Mouse (Mus musculus): ENCODE results near the gene Rexo1.

The Rexo1 gene

DNA sequence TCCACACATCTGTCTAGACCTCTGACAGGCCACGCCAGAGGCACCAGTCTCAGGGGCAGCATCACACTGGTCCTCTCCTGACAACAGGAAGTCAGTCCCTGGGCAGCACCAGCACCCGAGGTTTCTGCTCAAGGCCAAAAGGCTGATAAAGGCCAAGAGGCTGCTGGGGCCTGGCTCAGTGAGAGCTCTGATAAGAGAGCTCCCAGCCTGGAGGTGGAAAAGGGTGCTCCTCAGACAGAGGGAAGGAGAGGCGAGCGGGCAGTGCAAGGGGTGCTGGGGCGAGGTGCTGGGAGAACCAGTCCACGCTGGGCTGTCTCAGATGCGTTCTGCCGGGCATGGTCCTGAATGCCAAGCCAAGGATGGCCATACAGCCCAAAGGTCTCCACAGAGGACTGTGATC is 7.8 kb downstream of the Rexo1 start:
- DNase-seq, result no peak

DNA sequence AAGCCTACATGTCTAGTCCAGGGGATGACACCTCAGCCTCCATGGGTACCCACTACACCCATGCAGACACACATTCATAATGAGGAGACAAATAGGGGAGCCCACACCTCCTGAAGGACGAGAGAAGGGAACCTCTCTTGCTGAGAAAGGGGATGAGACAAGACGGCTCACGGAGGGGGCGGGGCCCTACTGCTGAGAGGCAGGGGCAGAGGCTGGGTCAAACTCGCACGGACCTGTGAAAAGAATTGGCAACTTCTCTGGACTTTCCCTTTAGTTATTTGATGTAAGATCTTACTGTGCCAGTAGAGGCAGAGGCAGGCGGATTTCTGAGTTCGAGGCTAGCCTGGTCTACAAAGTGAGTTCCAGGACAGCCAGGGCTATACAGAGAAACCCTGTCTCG is 9.0 kb downstream of the Rexo1 start:
- no peak for DNase-seq

DNA sequence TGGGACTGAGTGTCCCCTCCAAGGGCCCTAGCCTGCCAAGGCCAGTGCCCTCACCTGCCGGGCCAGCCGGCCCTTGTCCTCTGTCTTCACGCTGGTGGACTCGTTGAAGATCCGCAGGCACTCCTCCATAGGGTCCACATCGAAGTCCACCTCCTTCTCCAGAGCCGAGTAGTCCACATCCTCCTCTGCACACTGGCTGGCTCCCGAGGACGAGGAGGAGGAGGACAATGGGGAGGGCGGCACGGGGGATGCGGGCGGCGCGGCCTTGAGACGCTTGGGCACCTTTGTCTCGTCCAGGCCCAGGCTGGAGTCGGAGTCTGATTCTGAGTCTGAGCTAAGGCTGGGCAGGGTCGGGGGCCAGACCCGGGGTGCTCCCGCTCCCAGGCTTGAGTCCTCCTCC is 12.1 kb downstream of the Rexo1 start:
- DNase-seq, result no peak

DNA sequence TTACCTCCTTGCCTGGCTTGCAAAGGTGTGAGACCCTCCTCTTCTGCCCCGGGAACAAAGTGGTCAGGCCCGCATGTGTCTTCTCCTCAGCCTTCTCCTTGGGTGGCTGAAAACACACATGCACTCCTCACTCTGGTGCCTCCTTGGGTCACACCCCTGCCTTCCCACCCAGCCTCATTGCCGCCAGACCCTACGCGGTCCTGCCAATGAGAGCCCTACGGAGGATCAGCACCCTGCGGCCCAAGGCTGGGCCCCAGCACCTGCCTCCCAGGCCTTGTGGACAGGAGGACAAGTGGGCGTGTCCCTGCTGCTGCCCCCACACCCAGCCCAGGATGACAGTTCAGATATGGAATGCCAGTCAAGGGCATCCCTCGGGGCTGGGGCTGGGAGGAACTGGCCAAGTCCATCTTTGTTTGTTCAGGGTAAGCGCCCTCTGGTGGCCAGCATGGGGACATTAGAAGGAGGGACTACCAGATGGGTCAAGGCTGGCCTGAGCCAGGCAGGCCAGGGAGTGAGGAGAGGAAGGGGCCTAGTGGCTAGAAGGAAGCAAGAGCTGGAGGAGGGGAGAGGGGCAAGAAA is 12.8 kb downstream of the Rexo1 start:
- DNase-seq, result no peak

DNA sequence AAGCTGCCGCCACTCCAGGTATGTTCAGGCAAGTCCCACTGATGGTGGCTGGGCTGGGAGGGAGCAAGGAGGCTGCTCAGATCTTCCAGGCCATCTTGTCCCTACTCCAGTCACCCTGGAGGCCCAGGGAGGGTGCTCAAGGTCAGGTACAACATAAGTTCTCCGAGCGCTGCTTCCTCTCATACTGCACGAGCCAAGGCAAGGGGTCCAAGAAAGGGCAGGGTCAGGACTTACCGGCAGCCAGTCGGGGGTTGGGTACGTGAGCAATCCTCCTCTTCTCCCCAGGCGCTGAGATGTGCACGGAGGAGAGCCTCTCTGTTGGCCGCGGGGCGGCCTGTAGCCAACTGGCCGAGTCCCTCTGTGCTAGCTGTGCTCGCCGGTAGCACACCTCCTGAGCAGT is 13.8 kb downstream of the Rexo1 start:
- no peak for DNase-seq

DNA sequence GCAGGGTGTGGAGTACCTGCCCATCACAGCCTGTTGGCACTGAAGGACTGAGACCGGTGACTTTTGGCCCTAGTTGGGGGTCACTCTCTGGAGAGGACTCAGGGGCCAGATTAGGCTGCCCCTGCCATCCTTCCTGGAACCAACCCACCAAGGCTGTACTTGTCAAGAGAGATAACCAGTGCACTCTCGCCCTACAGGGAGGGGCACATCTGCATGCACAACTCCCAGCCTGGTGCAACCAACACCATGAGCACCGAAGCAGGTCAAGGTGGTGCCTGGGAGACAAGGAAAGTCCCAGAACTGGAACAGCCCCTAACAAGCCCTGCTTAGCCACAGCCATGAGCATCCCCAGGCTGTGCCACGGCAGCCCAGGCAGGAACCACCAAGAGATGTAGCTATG is 14.4 kb downstream of the Rexo1 start:
- no peak for DNase-seq

DNA sequence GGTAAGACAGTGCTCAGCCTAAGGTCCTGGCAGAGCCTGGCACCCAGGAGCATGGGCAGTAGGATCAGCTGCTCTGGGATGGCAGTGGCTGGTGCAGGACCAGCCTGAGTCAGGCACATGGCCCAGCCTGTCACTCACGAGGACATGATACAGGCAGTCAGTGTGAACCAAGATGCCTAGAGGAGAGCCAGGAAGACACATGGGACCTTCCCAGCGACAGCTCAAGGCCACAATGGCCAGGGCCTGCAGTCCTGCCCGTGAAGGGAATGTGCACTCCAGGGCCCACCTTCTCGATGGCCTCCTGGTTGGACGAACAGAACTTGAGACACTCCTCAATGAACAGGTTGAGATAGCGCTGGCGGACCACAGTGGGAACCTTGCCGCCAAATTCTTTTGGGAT is 15.8 kb downstream of the Rexo1 start:
- DNase-seq, result no peak

DNA sequence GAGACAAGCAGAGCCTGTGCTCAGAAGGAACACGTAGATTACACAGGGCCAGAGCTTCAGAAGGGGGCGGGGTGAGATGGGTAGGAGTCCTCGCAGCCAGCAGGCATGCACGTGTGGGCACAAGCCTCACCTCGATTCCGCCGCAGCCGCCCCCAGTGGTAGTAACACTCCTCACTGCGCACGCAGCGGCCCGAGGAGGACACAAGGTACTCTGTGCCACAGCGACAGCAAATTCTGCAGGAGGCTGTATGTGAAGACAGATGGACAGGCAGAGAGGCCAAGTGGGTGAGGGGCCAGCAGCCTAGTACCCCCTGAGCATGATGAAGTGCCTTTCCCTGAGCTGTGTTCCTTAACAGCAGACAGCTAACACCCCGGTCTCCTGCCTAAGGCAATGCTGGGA is 17.5 kb downstream of the Rexo1 start:
- DNase-seq, result no peak

DNA sequence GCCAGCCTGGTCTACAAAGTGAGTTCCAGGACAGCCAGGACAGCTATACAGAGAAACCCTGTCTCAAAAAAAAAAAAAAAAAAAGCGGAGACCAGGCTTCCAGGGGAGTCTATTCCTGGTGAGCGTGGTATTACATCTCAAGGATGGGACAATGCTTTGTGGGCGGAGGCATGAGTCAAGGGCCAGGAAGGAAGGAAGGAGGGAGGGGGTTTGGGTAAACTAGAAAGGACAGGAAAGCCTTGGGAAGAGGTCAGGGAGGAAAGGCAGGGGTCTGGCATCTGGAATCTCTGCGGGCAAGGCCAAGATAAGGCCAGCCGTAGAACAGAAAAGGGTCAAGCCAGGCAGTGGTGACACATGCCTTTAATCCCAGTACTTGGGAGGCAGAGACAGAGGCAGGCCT is 21.9 kb downstream of the Rexo1 start:
- no peak for DNase-seq

DNA sequence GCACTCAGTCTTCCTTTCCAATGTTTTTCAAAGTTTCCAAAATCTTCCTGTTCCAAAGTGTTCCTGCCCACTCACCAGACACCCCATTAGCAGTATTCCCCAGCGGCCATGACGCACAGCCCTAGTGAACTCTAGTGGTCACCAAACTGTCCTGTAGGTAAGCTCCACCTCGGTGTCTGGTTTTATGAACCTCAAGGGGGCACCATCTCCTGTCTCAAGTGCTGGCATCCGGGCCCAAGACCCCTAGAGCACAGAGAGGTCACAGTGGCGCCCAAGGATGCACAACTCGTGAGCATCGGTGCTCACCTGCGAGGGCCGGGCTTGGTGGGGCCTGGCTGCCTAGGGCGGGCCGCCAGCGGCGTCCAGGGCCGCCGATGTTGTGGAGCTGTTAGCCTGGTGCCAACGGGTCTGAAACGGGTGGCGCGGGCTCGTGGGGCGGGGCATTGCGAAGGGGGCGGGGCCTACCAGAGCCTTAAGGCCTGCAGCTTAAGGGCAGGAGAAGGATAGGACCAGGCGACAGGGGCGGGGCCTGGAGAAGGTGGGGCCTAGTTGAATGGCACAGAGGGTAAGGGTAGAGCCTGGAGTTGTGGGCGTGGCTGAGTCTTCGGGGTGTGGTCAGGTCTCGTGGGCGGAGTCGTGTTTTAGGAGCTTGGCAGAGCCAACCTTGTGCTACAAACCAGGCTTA is 22.5 kb downstream of the Rexo1 start, which contains the start of gene Atp8b3:
TSS of gene Atp8b3 (minus strand) at position 415 of the 685 bp plus-strand sequence.
- DNase-seq, result peak; percentile 89

DNA sequence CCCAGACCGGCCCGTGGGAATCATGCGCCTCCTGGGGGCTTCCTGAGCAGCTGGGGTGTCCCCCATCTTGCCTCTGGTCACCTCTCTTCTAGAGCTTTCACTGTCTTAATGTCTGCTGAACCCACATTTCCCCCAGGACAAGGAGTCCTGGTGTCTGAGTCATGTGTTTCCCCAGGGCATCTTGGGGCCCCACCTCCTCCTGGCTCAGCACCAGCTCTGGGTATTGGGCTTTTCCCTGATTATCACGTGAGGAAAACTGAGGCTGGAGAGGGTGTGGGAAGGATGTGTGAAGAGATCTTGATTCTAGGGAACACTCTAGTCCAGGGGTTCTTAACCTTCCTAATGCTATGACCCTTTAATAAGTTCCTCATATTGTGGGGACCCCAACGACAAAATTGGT is 23.2 kb downstream of the Rexo1 start:
- no peak for DNase-seq

DNA sequence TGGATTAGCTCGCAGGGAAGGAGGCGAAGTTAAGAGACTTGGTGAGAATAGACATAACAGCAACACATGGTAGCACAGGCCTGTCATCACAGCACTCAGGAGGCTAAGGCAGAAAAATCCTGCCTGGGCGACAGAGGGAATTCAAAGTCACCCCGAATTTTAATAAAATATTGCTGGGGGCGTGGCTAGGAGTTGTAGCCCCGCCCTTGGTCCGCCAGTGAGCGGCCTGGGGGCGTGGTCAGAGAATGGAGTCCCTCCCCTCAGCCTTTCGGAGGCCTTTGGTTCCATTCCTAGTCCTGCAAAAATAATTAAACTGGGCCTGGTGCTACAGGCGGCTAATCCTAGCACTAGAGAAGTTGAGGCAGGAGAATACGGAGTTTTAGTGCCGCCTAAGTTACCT is 25.6 kb downstream of the Rexo1 start:
- no peak for DNase-seq

DNA sequence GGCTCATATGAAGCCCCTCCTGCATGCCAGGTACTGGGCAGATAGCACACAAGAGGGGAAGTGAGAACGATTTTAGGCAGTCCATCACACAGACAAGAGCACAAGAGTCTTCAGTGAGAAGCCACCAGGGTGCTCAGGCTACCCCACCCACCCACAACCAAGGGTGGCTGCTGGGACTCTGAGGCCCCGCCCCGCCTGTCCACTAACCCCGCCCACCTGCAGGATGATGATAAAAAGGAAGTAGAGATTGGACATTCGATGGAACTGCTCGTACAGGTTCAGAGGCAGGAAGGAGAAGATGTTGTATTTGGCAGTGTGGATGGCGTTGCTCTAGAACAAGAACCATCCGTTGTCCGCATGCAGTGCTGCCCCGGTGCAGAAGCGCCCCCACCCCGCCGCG is 26.3 kb downstream of the Rexo1 start:
- DNase-seq, result no peak

DNA sequence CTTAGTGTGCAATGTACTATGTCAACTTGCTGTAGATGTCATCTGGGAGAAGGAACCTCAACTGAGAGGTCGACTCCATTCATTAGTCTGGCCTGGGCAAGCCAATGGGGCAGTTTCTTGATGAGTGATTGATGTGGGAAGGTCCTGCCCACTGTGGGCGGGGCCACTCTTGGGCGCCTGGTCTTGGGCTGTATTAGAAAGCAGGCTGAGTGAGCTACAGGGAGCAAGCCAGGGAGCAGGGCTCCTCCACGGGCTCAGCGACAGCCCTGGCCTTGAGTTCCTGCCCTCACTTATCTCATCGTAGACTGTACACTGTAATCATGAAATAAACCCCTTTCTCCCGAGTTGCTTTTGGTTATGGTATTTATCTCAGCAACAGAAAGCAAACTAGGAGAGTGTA is 27.7 kb downstream of the Rexo1 start:
- peak; percentile 30 for DNase-seq

DNA sequence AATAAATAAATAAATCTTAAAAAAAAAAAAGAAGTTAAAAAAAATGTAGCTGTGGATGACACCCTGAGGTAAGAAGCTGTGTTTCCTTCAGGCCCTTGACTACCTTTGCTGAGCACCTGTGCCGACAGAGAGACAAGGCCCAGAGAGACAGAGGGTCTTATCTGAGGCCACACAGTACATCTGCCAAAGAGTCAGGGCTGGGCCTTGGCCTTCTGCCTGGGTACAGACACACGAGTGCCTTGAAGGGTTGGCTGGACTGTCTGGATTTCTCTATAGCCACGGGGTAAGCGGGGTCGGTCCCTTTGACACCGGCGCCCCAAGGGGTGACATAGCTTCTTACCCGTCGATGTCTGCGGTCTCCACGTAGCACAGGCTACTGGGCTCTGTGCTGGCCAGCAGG is 28.6 kb downstream of the Rexo1 start:
- DNase-seq, result no peak

DNA sequence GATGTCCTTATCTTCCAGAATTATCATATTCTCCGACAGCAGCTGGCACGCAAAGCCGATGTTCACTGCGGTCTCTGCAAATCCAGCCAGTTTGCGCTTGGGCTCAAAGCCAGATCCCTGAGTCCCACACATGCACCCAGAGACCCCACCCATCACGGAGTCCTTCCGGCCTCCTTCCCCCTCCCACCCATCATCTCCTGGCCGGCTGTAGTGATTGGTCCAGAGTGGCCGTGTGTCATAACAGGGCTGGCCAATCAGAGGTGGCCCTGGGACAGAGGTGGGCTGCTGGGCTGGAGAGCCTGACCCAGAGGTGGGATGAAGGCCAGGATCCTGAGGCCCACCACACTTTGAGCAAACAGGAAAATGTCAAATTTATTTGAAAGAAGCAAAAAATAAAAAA is 35.2 kb downstream of the Rexo1 start:
- no peak for DNase-seq

DNA sequence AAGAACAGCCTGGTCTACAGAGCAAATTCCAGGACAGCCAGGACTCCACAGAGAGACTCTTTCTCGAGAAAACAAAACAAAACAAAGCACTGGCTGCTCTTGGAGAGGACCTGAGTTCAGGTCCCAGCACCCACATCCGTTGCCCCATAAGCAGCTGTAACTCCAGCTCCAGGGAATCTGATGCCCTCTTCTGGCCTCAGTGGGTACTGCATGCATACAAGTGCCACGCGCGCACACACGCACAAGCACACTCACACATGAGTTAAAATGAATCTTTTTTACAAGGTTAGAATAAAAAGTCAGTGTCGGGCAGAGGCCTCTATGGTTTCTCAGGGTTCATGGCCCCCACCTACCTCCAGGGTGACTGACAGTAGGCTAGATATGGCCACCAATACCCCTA is 38.1 kb downstream of the Rexo1 start:
- DNase-seq, result no peak

DNA sequence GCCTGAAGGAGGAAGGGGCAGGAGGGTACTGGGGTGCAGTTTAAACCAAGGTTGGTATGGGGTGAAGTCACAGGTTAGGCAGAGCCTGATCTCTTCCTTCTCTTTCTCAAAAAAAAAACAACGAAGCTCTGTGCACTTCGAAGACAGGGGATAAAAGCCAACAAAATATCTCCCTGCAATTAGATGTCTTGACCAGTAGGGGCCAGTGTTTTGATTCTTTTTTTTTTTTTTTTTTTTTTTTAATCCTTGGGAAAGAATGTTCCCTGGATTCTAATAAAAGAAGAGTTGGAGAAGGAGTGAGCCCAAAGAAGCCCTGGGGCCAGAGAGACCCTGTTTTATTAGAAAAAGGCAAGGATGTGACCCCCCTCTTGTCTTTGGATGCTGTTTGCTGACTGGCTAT is 42.1 kb downstream of the Rexo1 start:
- DNase-seq, result no peak

DNA sequence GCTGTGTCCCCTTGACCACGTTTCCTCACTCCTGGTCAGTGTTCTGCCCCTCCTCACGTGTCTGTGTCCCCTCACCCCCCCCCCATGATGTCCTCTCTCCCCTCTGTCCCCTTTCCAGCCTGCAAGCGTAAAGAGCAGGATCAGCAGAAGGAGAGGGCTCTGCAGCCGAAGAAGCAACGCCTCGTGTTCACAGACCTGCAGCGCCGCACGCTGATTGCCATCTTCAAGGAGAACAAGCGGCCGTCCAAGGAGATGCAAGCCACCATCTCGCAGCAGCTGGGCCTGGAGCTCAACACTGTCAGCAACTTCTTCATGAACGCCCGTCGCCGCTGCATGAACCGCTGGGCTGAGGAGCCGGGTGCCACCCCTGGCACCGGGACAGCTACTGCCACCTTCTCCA is 47.6 kb downstream of the Rexo1 start:
- DNase-seq, result no peak

DNA sequence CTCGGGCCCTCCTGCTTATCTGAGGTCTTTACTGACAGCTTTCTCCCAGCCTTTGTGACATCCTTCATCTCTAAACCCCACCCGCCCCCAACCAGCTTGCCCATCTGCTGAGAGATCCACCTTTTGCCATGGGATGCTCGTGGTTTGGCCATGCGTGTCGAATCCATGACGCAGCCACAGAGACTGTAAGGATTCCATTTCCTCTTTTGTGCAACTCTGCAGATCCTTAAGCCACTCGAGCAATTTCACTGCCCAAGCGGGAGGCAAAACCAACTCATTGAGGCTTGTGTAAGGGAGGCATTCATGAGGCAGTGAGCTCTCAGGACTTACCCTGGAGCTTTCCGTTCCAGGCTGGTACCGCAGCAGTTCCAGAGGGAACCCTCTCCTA is 51.1 kb downstream of the Rexo1 start:
- DNase-seq, result no peak

DNA sequence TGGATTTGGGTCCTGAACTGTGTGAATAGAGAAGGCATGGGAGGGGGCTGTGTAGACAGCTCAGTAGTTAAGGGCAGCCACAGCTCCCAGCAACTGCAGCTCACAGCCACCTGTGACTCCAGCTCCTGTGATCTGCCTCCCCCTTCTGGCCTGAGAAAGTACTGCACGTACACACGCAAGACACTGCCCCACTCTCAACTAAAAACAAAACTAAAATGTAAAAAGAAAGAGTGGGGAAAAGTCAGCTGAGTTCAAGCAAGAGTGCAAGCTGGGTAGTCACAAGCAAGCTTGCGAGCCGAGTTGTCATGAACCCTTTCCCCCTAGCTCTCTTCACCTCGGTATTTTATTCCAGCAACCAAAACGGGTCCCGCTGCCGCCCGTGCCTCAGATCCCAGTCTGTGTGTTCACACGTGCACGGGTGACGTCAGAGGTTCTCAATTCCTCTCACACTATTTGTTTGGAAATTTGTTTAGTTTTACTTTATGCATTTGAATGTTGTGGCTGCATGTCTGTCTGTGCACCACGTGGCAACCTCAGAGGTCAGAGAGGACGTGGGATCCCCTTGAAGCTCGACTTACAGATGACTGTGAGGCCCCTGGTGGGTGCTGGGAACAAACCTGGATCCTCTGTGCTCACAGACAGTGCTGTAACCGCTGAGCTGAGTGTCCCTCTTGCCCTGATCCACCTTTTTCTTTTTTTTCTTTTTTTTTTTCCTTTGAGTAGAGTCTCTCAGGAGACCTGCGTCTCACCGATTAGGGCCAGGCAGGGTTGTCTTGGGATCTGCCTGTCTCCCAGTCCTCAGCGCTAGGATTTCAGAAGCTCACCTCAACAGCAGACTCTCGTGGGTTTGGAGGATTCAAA is 51.7 kb downstream of the Rexo1 start:
- DNase-seq, result peak; percentile 62

DNA sequence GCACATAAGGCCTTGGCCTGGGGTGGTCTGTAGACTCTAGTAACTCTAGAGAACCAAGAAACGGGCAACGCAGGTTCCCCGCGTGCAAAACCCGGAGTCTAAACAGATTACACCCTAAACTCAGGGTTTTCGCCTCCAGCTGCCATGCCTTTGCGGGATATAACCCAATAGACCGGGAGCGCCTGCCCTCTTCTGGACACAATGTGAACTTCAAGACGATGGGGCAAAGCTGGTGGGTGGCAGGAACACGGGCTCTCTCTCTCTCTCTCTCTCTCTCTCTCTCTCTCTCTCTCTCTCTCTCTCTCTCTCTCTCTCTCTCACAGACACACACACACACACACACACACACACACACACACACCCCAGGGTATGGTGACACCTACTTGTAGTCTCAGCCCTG is 55.1 kb downstream of the Rexo1 start:
- DNase-seq, result no peak

DNA sequence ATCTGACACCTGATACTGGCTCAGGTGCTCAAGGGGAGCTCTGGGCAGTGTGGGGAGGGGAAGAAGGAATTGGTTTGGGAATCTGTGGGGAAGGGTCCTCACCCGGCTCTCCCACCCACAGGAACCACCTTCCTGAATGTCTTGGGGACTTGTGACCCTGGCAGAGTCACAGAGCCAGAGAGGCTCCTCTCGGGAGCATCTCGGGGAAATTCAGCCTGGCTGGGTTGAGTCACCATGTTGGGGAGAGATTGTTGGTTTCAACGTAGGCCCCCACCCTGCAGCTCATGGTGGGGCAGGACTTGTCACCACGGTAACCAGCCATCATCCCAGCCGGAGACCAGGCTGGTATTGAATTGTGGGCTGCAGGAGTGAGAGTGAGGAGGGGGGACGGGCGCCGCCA is 56.6 kb downstream of the Rexo1 start:
- DNase-seq, result no peak

DNA sequence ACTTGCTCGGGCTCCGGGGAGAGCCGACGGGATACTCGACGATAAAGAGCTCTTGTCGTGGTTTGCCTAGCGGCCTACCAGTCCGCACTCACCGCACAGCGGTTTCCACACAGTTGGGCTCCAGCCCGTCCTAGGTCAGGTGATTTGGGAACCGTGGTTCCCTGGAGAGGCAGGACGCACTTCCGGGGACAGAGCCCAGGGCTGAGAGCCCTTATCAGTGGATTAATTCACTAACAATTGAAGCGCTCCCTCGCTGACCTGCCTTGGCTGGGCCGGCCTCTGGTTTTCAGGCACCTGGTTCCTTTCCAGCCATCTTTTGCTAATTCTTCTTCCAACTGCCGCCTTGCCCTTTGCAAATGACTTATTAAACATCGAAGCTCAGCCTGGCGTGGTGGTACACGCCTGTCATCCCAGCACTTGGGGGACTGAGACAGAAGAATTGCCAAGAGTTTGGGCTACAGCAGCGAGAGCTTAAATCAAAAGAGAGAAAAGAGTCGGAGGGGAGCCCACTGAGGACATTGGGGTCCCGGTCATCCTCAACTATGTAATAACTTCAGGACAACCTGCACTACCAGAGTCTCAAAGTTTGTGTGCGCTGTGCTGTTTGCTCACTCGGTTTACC is 57.6 kb downstream of the Rexo1 start:
- DNase-seq, result no peak

Data from kidney, adult 11 months (tissue).